Mouse (Mus musculus) CH12.LX (cell line): ENCODE measurements around the gene Socs7. TPM values are rescaled to one million over a fixed set of nuclear protein-coding genes. Genes with fewer than 3 reads are reported as not detected.
A peak's percentile ranks its signal among the peaks of the same experiment; 100 is the strongest.
"Not testable (repeated sequence)": the region's sequence is repeated elsewhere in the genome, so short reads cannot be mapped to it uniquely, and the experiment has no call there.

Experiments
- DNase-seq: peaks from one replicate; pipeline ENCODE4 v3.0.0-alpha.2; 2013; ENCODE audit errors: extremely low read depth
- H3K27ac ChIP-seq: 2 replicates; pipeline ENCODE4 v1.5.1; 2012; ENCODE audit warnings: low read depth, mild to moderate bottlenecking, control low read depth, moderate library complexity; ENCODE audit not compliant: insufficient read depth
- H3K27me3 ChIP-seq: replicated peaks from 2 replicates; pipeline ENCODE3; 2012; ENCODE audit warnings: inconsistent platforms
- H3K36me3 ChIP-seq, 2 experiments: replicated peaks in 1 of 2; 2 replicates each; pipeline versions ENCODE3 to v1.6.1; 2012; ENCODE audit warnings: inconsistent platforms in 1 of 2, low read length in 1 of 2, mild to moderate bottlenecking in 1 of 2, mixed read lengths in 1 of 2, moderate library complexity in 1 of 2; ENCODE audit not compliant: control insufficient read depth in 1 of 2, insufficient read depth in 1 of 2
- H3K4me1 ChIP-seq, 2 experiments: 2 replicates each; pipeline ENCODE4 v1.6.1; 2012; ENCODE audit warnings: inconsistent platforms in 1 of 2, moderate library complexity in 1 of 2; ENCODE audit not compliant: insufficient read depth in 2 of 2, control insufficient read depth in 1 of 2
- H3K4me2 ChIP-seq: 2 replicates; pipeline ENCODE4 v1.6.1; 2012; ENCODE audit warnings: low read depth, mild to moderate bottlenecking, control low read depth; ENCODE audit not compliant: poor library complexity, insufficient read depth, severe bottlenecking
- H3K4me3 ChIP-seq, 3 experiments: fragments of 150-350 bp in 1 of 3; sonication (generic) in 1 of 3; replicated peaks in 1 of 3; 2 replicates each; pipeline versions ENCODE3 to v1.5.1; 2011 to 2012; ENCODE audit warnings: low read depth in 2 of 3, low read length in 2 of 3, mild to moderate bottlenecking in 2 of 3, moderate library complexity in 2 of 3, control low read depth in 1 of 3, improper control_type of control experiment in 1 of 3, inconsistent platforms in 1 of 3, mixed read lengths in 1 of 3; ENCODE audit not compliant: poor library complexity in 1 of 3
- H3K79me2 ChIP-seq: replicated peaks from 2 replicates; pipeline ENCODE4 v1.6.1; 2012; ENCODE audit warnings: mild to moderate bottlenecking, moderate library complexity; ENCODE audit not compliant: control insufficient read depth, poor library complexity, insufficient read depth, severe bottlenecking; ENCODE audit errors: extremely low read depth
- H3K9ac ChIP-seq: 2 replicates; pipeline ENCODE4 v1.6.1; 2012; ENCODE audit warnings: low read depth, mild to moderate bottlenecking, control low read depth, moderate library complexity; ENCODE audit not compliant: insufficient read depth
- H3K9me3 ChIP-seq: replicated peaks from 2 replicates; pipeline ENCODE3; 2012; ENCODE audit warnings: low read length, inconsistent platforms, mixed read lengths
- CTCF ChIP-seq, 2 experiments: IDR thresholded peaks in 1 of 2; conservative IDR thresholded peaks in 1 of 2; 2 replicates each; pipeline ENCODE4 v1.5.1; 2011 to 2012; ENCODE audit warnings: low read depth in 2 of 2, low read length in 2 of 2, improper control_type of control experiment in 1 of 2, inconsistent platforms in 1 of 2, mild to moderate bottlenecking in 1 of 2, moderate library complexity in 1 of 2
- E2F4 ChIP-seq: IDR thresholded peaks from 2 replicates; pipeline ENCODE4 v1.6.1; 2011; ENCODE audit warnings: low read depth, low read length, improper control_type of control experiment; ENCODE audit not compliant: insufficient replicate concordance
- ETS1 ChIP-seq: conservative IDR thresholded peaks from 2 replicates; pipeline ENCODE4 v1.6.1; 2012; ENCODE audit warnings: low read depth, mild to moderate bottlenecking, inconsistent platforms, low read length, improper control_type of control experiment, moderate library complexity
- GABPA ChIP-seq: IDR thresholded peaks from 2 replicates; pipeline ENCODE4 v1.6.1; 2012; ENCODE audit warnings: low read depth, low read length, improper control_type of control experiment, inconsistent platforms; ENCODE audit not compliant: insufficient replicate concordance
- HCFC1 ChIP-seq: IDR thresholded peaks from 2 replicates; pipeline ENCODE4 v1.6.1; 2012; ENCODE audit warnings: low read depth, mild to moderate bottlenecking, inconsistent platforms, low read length, improper control_type of control experiment
- JUND ChIP-seq: conservative IDR thresholded peaks from 2 replicates; pipeline ENCODE4 v1.6.1; 2011; ENCODE audit warnings: low read depth, low read length, improper control_type of control experiment
- MAZ ChIP-seq: IDR thresholded peaks from 2 replicates; pipeline ENCODE4 v1.6.1; 2012; ENCODE audit warnings: low read depth, mild to moderate bottlenecking, inconsistent platforms, low read length, improper control_type of control experiment, moderate library complexity
- MEF2A ChIP-seq: IDR thresholded peaks from 2 replicates; pipeline ENCODE4 v1.6.1; 2014; ENCODE audit warnings: low read depth, mild to moderate bottlenecking, inconsistent platforms, low read length, improper control_type of control experiment, borderline replicate concordance
- MYC ChIP-seq: IDR thresholded peaks from 2 replicates; pipeline ENCODE4 v1.6.1; 2011; ENCODE audit warnings: low read depth, mild to moderate bottlenecking, improper control_type of control experiment, low read length
- POLR2A ChIP-seq: IDR thresholded peaks from 2 replicates; pipeline ENCODE4 v1.6.1; 2011; ENCODE audit warnings: low read depth, mild to moderate bottlenecking, improper control_type of control experiment, low read length
- RAD21 ChIP-seq: IDR thresholded peaks from 2 replicates; pipeline ENCODE4 v1.6.1; 2011; ENCODE audit warnings: low read depth, mild to moderate bottlenecking, low read length, improper control_type of control experiment, moderate library complexity
- TBP ChIP-seq: conservative IDR thresholded peaks from 2 replicates; pipeline ENCODE4 v1.6.1; 2011; ENCODE audit warnings: low read depth, low read length, improper control_type of control experiment
- ZNF384 ChIP-seq: IDR thresholded peaks from 2 replicates; pipeline ENCODE4 v1.6.1; 2012; ENCODE audit warnings: low read depth, low read length, improper control_type of control experiment, inconsistent platforms
- dilution Hi-C: fragments of 300-500 bp; cut with MboI; formaldehyde crosslinking; loops from 2 replicates; pipeline ENCODE4 v1.14.3; 2020; ENCODE audit warnings: low sequenced_read_pairs; ENCODE audit not compliant: extremely low pct_unique_long_range_greater_than_20kb, extremely low pct_ligation_motif_present
- in situ Hi-C: fragments of 300-500 bp; cut with MboI; formaldehyde crosslinking; loops from 3 replicates; pipeline ENCODE4 v1.14.3; 2019; ENCODE audit warnings: low sequenced_read_pairs, low pct_ligation_motif_present, low pct_unique_long_range_greater_than_20kb, mixed read lengths
- polyA plus RNA-seq: library from polyadenylated mRNA; unstranded; fragments of >175 nt; gene quantifications from 2 replicates; pipeline ENCODE4 v1.2.1, GENCODE M21; 2012; ENCODE audit warnings: low read depth; ENCODE audit not compliant: insufficient read length
- total RNA-seq, 2 experiments: library from RNA; depleted of rRNA; stranded (reverse); fragments of 300-350 nt in 1 of 2; fragments of >200 nt in 1 of 2; gene quantifications; 2 replicates each; pipeline ENCODE4 v1.2.3; 2012 to 2014

Gene Socs7
- total and polyA plus RNA-seq, 3 experiments, result 11.9 to 17.4 (median 15.1) TPM

DNA sequence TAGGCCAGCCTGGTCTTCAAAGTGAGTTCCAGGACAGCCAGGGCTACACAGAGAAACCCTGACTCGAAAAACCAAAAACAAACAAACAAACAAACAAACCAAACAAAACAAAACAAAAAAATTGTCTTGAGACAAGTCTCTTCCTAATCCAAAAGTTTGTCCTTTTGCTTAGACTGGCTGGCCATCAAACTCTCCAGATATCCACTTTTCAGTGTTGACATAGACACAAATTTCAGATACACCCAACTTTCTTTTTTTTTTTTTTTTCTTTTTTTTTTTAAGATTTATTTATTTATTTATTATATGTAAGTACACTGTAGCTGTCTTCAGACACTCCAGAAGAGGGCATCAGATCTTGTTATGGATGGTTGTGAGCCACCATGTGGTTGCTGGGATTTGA, 49.5 kb upstream of the Socs7 start:
- not testable (repeated sequence) for H3K27me3 ChIP-seq, H3K36me3 ChIP-seq, DNase-seq
- TF ChIP-seq ZNF384, result peak; percentile 63; the same call in 1 of the 2 replicates
- TF ChIP-seq, all 38 proteins: peak for 1; not testable (repeated sequence) for 37
- H3K9me3 ChIP-seq, H3K9ac ChIP-seq, H3K4me3 ChIP-seq, dilution Hi-C loops, H3K4me2 ChIP-seq, H3K27ac ChIP-seq: not testable (repeated sequence)
- in situ Hi-C loops, result loop anchor here (5.0 kb wide), 1 partner anchor 36 kb away; no protein-coding TSS in a partner anchor
- peaks cover 2 to 35% of the 10 kb centered on the region in 2 experiments; a peak in 3 of 4 replicates for H3K4me1 ChIP-seq
- peaks cover 11% of the 10 kb centered on the region for H3K79me2 ChIP-seq

DNA sequence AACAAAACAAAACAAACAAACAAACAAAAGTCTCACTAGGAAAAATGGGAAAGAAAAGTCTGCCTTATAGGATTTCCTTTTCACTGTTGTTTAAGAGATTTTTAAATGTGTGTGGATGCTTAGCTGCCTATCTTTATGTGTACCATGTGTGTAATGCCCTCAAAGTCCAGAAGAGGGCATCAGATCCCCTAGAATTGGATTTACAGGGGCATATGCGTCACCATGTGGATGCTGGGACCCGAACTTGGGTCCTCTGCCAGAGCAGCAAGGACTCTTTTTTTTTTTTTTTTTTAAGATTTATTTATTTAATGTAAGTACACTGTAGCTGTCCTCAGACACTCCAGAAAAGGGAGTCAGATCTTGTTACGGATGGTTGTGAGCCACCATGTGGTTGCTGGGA, 48.2 kb upstream of the Socs7 start:
- dilution Hi-C loops (no loop called here), in situ Hi-C loops (loop anchor here (5.0 kb wide), 1 partner anchor 37 kb away; no protein-coding TSS in a partner anchor)
- Histone ChIP-seq H3K9me3 (no peaks in the 10 kb centered on the region), H3K4me3 (no peak overlapping the region), H3K4me2 (no peak overlapping the region), H3K27me3 (no peaks in the 10 kb centered on the region), H3K27ac (no peak overlapping the region), H3K79me2 (peaks cover 11% of the 10 kb centered on the region), H3K36me3 (peaks cover 0 to 7% of the 10 kb centered on the region in 2 experiments), H3K4me1 (peaks cover 2 to 31% of the 10 kb centered on the region in 2 experiments; a peak in 3 of 4 replicates), H3K9ac (no peak overlapping the region)
- peak; percentile 65 for DNase-seq
- TF ChIP-seq MYC, result 0 out of 2 replicates have a peak, but pooled peaks have one; percentile 37
- TF ChIP-seq E2F4, result no peak
- peak; percentile 53 to 54; a peak in 3 of 4 replicates for TF ChIP-seq CTCF (conservative IDR thresholded peaks at IDR 0.05 in 1 of 2, IDR thresholded peaks at IDR 0.05 in 1 of 2; ENCODE audit: low read depth in 2 of 2, low read length in 2 of 2)
- no peak for TF ChIP-seq MAZ
- TF ChIP-seq JUND, result no peak
- TF ChIP-seq RAD21, result peak; percentile 42
- TF ChIP-seq ETS1, result no peak
- no peak for TF ChIP-seq POLR2A
- TF ChIP-seq TBP, result no peak
- no peak for TF ChIP-seq GABPA
- TF ChIP-seq ZNF384, result peak; percentile 24; the same call in 1 of the 2 replicates
- TF ChIP-seq MEF2A, result no peak
- TF ChIP-seq HCFC1, result no peak
